Mouse (Mus musculus) cerebellum, adult 11 months (tissue): ENCODE data around the gene Nrgn.

Experiments
- DNase-seq: peaks from one replicate; pipeline ENCODE4 v3.0.0; 2022

Gene Nrgn

DNA sequence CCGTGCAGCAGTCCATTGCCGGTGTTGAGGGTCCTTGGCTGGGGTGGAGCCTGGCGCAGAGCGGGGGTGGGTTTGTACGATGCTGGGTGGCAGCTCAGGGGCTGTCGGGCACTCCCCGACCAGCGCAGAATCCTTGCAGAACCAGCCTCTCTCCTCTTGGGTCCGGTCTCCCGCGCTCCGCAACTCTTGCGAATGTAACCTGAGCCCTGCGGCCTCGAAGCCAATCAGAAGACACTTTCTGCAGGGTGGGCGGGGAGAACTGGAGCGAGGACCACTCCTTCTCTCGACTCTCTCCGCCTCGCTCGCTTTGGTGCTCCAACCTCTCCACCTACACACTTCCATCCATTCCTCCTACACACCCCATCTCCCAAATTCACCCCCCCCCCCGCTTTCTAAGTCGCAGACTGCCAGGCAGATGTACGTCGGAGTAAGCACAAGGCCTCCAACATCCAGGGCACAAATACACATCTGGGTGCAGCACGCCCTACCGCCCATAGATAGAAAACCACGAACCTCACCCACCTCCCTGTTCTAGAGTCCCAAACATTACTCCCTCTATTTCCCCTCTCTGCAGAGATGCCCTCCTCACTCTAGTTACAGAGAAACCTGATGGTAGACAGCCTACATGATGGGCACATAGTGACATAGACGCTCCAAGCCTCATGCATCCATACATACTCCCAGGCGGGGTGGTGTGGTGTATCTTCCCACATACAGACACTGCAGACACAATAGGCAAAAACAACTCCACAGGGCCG lies at the start of gene Nrgn:
Nrgn (minus strand) TSS at position 369 of the 758 bp plus-strand sequence.
- no peak for DNase-seq

GRCm38 (mm10) chr9:37600538-37601205 lies 48.0 kb upstream of the Nrgn start:
- no peak for DNase-seq

- no peak for DNase-seq
Measured at GRCm38 (mm10) chr9:37598637-37599036, 45.9 kb upstream of the Nrgn start.

DNA sequence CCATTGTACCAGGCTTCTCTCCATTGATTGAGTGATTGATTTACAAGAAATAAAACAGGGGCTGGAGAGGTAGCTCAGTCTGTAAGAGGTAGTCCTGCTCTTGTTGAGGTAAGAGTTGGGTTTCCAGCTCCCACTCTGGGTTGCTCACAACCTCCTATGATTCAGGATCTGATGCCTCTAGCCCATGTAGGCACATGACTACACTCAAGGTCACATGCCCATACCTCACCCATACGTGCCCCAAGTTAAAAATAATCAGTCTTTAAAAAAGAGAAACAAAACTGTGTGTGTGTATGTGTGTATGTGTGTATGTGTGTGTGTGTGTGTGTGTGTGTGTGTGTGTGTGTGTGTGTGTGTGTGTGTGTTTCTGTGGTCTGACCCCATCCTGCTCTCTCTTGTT lies 42.9 kb upstream of the Nrgn start:
- DNase-seq: no peak

- no peak for DNase-seq
Measured at GRCm38 (mm10) chr9:37593690-37594089, 41.0 kb upstream of the Nrgn start.

- DNase-seq: no peak
Measured at GRCm38 (mm10) chr9:37592633-37593032, 39.9 kb upstream of the Nrgn start.

GRCm38 (mm10) chr9:37592025-37592424 lies 39.3 kb upstream of the Nrgn start:
- no peak for DNase-seq

DNA sequence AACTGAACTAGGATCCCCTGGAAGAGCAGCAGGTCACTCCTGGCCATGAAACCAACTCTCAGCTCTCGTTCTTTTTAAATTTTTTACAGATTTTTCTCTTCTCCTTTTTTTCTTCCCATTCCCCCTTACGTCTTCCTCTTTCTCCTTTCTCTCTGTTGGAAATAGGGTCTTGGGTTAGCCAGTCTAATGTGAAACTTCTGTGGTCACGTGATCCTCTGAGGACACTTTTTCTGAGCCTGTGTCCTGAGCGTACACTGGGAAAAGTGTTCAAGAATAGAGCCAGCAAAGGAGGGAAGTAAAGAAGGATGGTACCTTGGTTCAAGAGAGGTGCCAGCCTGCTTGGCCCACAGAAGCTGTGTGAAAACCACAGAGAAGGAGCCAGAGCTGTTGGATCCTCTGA lies 37.7 kb upstream of the Nrgn start:
- DNase-seq: no peak

GRCm38 (mm10) chr9:37586718-37587117 lies 34.0 kb upstream of the Nrgn start:
- DNase-seq: no peak

DNA sequence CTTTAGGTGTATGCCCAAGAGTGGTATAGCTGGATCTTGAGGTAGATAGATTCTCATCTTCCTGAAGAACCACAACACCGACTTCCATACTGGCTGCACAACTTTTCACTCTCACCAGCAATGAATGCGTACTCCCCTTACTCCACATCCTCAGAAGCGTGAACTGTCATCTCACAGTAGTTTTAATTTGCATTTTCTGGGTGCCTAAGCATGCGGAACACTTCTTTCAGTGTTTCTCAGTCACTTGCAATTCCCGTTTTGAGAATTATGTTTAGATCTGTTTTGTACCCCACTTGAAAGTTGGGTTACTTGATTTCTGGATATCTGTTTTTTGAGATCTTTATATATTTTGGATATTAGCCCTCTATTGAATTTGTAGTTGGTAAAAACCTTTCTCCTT lies 30.9 kb upstream of the Nrgn start:
- DNase-seq: no peak

DNA sequence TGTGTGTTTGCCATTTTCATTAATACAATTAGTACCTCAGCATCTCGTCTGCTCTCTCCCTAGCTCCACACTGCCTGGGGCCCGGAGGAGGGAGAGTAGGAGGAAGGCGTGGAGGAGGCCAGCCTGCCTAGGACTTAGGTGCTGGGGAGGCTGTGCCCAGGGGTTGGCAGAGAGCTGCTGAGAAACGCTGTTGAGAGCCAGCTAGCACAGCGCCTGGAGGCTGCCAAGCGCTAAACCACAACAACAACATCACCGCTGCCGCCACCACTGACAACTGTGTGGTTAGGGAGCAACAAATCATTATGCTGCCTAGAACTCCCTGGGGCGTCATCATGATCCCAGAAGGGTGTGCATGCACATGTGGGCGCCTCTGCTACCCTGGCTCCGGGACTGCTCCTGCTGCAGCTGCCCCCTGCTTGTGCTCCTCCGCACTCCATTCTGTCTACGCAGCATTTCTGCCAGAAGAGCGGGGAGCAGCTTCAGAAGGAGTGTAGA lies 23.8 kb upstream of the Nrgn start:
- DNase-seq: no peak

GRCm38 (mm10) chr9:37572204-37572876 lies 19.6 kb upstream of the Nrgn start:
- DNase-seq: no peak

GRCm38 (mm10) chr9:37569231-37569835 lies 16.6 kb upstream of the Nrgn start:
- DNase-seq: no peak

GRCm38 (mm10) chr9:37568605-37569214 lies 16.0 kb upstream of the Nrgn start:
- DNase-seq: no peak

DNA sequence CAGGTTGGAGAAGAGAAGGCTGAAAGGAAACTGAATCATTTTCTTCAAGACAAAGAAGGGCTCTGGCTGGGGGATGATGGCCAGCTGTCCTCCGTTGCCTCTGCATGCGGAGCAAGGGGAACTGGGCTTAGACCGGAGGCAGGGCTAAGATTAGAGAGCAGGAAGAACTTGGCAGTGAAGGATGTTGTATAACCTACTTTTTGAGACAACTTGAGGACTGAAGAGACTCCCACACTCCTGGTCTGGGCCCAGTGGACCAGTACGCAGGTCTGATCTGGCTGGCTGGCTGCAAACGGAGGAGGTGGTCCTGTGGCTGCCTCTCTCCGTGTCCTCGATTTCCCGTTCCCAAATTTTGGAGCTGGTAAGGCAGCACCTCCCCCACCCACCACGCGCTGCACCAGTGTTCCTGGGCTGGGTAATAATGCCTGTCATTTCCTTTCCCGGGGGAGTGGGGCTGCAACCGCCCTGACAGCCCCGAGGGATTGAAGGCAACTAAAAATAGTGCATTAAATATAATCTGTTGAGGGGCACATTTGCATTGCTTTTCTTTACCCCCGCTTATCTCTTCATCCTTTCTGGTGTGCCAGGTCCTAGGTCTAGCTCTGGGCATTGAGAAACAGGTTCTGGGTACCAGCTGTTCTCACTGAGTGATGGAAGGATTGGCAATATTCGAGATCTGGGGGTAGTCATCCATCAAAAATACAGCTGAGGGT lies 15.3 kb upstream of the Nrgn start:
- DNase-seq: no peak

GRCm38 (mm10) chr9:37567454-37567853 lies 14.8 kb upstream of the Nrgn start:
- DNase-seq: no peak

DNA sequence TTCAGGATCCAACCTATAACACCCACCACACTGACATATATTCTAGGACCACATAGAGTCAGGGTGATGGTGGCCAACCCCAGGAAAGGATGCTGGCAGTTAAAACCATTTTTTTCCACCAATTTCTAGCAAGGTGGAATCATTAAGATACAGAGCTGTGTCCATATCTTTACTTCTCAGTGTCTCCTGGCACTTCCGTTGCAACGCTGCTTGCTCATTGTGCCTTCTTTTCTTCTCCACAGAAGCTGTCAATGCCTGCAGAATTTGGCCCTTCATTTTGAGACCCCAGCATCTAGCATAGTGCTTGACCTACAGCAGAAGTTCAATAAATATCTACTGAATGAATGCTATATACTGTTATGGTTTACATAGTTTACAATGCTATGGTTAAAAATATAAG lies 14.3 kb upstream of the Nrgn start:
- no peak for DNase-seq

GRCm38 (mm10) chr9:37563805-37564204 lies 11.1 kb upstream of the Nrgn start:
- no peak for DNase-seq

- DNase-seq: no peak
Measured at GRCm38 (mm10) chr9:37560617-37561016, 7.9 kb upstream of the Nrgn start.

DNA sequence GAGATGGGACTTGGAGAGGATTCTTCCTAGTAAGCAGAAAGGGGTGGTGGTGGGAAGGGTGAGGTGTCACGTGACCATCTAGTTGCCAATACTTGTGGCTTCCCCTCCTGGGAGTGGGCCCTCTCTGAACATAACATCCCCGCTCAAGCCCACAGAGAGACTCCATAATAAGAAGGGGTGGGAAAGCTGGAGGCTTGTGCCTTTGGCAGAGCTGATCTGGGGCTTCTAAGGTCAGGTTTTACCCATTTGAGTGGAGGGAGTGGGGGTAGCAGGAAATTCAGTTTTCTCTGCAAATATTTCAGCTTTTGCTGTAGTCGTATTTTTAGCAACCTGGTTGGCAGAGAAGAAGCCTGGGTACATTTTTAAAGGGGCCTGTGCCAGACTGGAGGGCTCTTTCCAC lies 3.7 kb upstream of the Nrgn start:
- no peak for DNase-seq

DNA sequence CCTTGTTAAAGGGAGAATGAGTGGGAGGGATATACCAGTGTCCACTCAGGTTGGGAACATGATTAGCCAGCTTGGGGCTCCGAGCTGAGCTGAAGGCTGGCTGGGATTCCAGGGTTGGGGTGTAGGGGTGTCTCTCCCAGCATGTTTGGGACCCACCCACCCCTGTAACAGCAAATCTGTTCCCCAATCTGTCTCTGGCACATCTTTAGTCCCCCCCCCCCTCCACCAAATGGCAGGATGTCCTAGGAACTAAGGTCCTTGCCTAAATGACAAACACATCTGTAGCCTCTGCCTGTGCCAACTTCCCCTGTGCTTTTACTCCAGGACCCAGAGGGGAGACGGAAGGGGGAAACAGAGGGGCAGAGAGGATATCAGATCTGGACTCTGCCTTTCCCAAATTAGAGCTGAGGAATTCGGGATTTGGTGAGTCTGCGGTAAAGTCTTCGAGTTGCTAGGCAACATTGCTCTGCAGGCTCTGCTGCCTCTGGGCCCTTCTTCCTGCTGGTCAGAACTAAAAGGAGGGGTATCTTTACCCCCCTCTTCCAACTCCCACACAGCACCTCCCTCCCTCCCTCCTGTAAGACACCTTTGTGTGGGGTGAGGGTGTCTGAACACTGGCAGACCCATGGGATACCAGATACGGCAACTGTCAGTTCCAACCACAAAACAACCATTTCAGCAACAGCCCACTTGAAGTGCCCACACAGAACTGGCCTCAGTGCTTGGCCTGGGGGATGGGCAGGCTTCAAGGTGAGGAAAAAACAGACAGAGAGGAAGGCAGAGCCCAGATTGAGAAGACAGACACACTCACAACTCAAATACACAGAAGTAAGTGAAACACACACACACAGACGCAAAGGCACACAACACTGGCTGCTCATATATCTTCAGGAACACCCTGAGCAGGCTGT lies 2.4 kb upstream of the Nrgn start, which contains the start of gene Siae:
Siae (plus strand) TSS at position 861 of the 911 bp plus-strand sequence.
- DNase-seq: no peak
